Mouse (Mus musculus): ENCODE measurements at regions not wholly inside any gene's neighbourhood (a gene's known extent, or its start where the extent isn't known, plus 50 kb on each side); places are given as distances from the start of the nearest gene placed in this dataset.

DNA sequence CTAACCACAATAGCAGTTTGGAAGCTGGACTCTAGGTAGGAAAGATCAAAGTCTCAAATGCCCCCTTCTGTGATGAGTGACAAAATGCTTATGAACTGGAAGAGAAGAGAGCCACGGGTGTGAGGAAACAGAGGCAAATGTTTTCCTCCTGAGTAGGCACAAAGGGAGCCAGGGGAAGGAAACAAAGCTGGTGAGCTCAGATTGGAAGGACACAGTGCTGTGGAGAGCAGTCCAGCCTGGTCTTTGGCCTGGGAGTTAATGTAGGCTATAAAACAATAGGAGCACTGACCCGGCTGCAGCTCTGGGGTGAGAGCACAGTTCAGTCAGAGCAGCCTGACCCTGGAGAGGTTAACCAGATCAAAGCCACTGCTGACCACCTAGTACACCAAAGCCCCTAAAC is 91.0 kb downstream of the Mycn start:
- WGBS: 58% methylated on average over 2 of the region's 2 CpGs
- Histone ChIP-seq H3K4me1 (ENCODE audit: control insufficient read depth, insufficient read depth, low read length) (no peaks in the 10 kb centered on the region), H3K27ac (ENCODE audit: control insufficient read depth, insufficient read depth, low read depth, low read length, poor library complexity) (no peak overlapping the region), H3K4me3 (replicated peaks; ENCODE audit: control insufficient read depth, low read depth, low read length) (no peak overlapping the region)
- TF ChIP-seq POLR2A (IDR thresholded peaks at IDR 0.05; ENCODE audit: borderline replicate concordance, control insufficient read depth, low read depth, low read length) (no peak), CTCF (IDR thresholded peaks at IDR 0.05; ENCODE audit: control insufficient read depth, insufficient read depth, low read length) (no peak)

- WGBS: 12% methylated on average over 1 of the region's 1 CpGs
Observed at GRCm38 (mm10) chr12:12846716-12847115, 95.0 kb downstream of the Mycn start.

GRCm38 (mm10) chr12:12842247-12842957 is 99.3 kb downstream of the Mycn start:
- TF ChIP-seq POLR2A (IDR thresholded peaks at IDR 0.05; ENCODE audit: borderline replicate concordance, control insufficient read depth, low read depth, low read length) (no peak), CTCF (IDR thresholded peaks at IDR 0.05; ENCODE audit: control insufficient read depth, insufficient read depth, low read length) (no peak)
- WGBS: 73% methylated on average over 17 of the region's 17 CpGs
- no peak overlapping the region for H3K4me3 ChIP-seq (replicated peaks; ENCODE audit: control insufficient read depth, low read depth, low read length)

More at GRCm38 (mm10) chr12:12846716-12847115, 95.0 kb downstream of the Mycn start:
- Histone ChIP-seq H3K27ac (ENCODE audit: control insufficient read depth, insufficient read depth, low read depth, low read length, poor library complexity) (no peak overlapping the region), H3K4me1 (ENCODE audit: control insufficient read depth, insufficient read depth, low read length) (no peaks in the 10 kb centered on the region), H3K4me3 (replicated peaks; ENCODE audit: control insufficient read depth, low read depth, low read length) (no peak overlapping the region)
- TF ChIP-seq CTCF (IDR thresholded peaks at IDR 0.05; ENCODE audit: control insufficient read depth, insufficient read depth, low read length) (no peak), POLR2A (IDR thresholded peaks at IDR 0.05; ENCODE audit: borderline replicate concordance, control insufficient read depth, low read depth, low read length) (no peak)

DNA sequence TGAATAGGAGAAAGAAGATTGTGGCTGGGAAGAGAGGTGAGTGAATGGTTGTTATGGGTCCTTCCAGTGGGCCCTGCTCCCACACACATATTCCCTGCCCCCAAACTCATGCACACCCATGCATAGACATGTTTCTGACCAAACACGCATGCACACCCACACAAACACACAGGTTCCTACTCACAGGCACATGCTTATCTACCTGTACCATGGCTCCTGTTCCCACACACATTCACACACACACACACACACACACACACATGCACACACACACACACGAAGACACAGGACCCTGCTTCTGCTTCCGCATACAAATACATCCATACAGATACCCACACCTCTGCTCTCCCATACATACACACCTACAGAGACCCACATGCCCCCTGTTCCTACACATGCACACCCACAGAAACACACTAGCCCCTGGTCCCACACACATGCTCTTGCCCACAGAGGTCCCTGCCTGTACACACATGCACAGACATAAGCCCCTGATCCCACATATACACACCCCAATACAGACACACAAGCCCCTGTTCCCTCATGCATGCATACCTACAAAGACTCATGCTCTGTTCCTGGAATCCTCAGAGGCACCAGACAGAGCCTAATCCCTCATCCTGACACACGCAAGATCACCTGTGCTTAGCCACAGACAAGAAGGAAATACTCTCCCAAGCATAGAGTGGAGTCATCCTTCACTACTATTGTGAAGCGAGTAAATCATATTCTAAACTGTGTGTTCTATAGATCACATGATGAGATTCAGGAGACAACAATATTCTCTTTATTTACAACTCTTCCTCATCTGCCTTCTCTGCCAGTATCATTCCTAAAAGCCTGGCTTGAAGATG is 100.1 kb downstream of the Mycn start:
- Histone ChIP-seq H3K4me1 (ENCODE audit: control insufficient read depth, insufficient read depth, low read length) (no peaks in the 10 kb centered on the region), H3K4me3 (replicated peaks; ENCODE audit: control insufficient read depth, low read depth, low read length) (no peak overlapping the region), H3K27ac (ENCODE audit: control insufficient read depth, insufficient read depth, low read depth, low read length, poor library complexity) (no peak overlapping the region)
- TF ChIP-seq POLR2A (IDR thresholded peaks at IDR 0.05; ENCODE audit: borderline replicate concordance, control insufficient read depth, low read depth, low read length) (no peak), CTCF (IDR thresholded peaks at IDR 0.05; ENCODE audit: control insufficient read depth, insufficient read depth, low read length) (no peak)
- WGBS: 80% methylated on average over 5 of the region's 5 CpGs

More at GRCm38 (mm10) chr12:12842247-12842957, 99.3 kb downstream of the Mycn start:
- Histone ChIP-seq H3K4me1 (ENCODE audit: control insufficient read depth, insufficient read depth, low read length) (no peaks in the 10 kb centered on the region), H3K27ac (ENCODE audit: control insufficient read depth, insufficient read depth, low read depth, low read length, poor library complexity) (no peak overlapping the region)

DNA sequence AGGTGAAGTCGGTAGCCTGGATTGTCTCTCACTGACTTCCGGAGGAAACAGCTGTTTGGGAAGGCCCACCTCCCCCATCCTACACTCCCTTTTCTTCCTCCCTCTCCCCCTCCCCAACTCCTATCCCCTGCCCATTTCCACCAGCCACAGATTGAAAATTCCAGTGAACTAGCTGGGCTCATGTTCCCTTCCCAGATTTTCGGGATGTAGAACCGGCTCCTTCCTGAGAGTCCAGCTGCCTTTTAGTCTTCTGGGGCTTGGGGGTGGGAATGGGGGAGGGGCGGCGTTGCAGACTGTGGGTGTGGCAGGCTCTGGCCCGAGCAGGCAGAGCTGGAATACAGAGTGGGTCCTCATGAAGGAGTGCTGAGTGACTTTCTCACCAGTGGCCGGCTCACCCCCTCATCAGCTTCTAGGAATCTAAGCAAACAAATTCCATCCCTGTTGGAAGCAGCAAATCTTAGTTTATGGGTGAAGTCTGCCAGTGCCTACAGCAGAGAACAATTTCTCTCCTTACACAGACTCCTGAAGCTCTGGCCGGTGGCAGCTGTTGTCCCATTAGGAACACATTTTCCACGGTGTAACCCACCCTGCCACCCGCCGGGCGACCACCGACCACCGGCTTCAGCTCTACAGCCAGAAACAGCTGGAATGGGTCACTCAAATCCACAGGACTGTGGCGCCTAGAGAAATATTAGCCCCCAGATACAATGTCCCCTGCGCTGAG is 100.9 kb downstream of the Mycn start:
- no peak overlapping the region for H3K27ac ChIP-seq (ENCODE audit: control insufficient read depth, insufficient read depth, low read depth, low read length, poor library complexity)
- 66% methylated on average over 17 of the region's 17 CpGs for WGBS

DNA sequence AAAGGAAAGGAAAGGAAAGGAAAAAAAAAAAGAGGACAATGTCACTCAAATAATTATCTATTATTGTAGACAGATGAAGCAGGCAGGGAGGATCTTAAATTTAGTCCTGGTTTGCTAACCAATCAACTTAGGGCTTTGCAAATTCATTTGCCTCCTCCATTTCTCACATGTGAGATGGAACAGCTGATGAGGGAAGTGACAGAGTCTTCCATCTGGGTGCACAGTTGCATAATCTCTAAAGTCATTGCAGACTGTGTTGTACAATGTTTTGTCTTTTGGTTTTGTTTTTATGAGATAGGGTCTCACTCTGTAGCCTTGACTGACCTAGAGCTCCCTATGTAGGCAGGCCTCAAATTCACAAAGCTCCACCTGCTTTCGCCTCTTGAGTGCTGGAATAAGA is 103.9 kb downstream of the Mycn start:
- Histone ChIP-seq H3K27ac (ENCODE audit: control insufficient read depth, insufficient read depth, low read depth, low read length, poor library complexity) (no peak overlapping the region), H3K4me1 (ENCODE audit: control insufficient read depth, insufficient read depth, low read length) (no peaks in the 10 kb centered on the region), H3K4me3 (replicated peaks; ENCODE audit: control insufficient read depth, low read depth, low read length) (no peak overlapping the region)
- TF ChIP-seq POLR2A (IDR thresholded peaks at IDR 0.05; ENCODE audit: borderline replicate concordance, control insufficient read depth, low read depth, low read length): no peak
- TF ChIP-seq CTCF (IDR thresholded peaks at IDR 0.05; ENCODE audit: control insufficient read depth, insufficient read depth, low read length): no peak
- WGBS: 75% methylated on average over 1 of the region's 1 CpGs

More for the DNA sequence above, 100.9 kb downstream of the Mycn start:
- Histone ChIP-seq H3K4me3 (replicated peaks; ENCODE audit: control insufficient read depth, low read depth, low read length) (no peak overlapping the region), H3K4me1 (ENCODE audit: control insufficient read depth, insufficient read depth, low read length) (no peaks in the 10 kb centered on the region)
- TF ChIP-seq CTCF (IDR thresholded peaks at IDR 0.05; ENCODE audit: control insufficient read depth, insufficient read depth, low read length) (no peak), POLR2A (IDR thresholded peaks at IDR 0.05; ENCODE audit: borderline replicate concordance, control insufficient read depth, low read depth, low read length) (no peak)

- WGBS: 79% methylated on average over 13 of the region's 13 CpGs
- TF ChIP-seq POLR2A (IDR thresholded peaks at IDR 0.05; ENCODE audit: borderline replicate concordance, control insufficient read depth, low read depth, low read length): no peak
- no peak for TF ChIP-seq CTCF (IDR thresholded peaks at IDR 0.05; ENCODE audit: control insufficient read depth, insufficient read depth, low read length)
Observed at GRCm38 (mm10) chr12:12827821-12828641, 113.7 kb downstream of the Mycn start.

More at GRCm38 (mm10) chr12:12827821-12828641, 113.7 kb downstream of the Mycn start:
- H3K27ac ChIP-seq (ENCODE audit: control insufficient read depth, insufficient read depth, low read depth, low read length, poor library complexity): no peak overlapping the region
- no peaks in the 10 kb centered on the region for H3K4me1 ChIP-seq (ENCODE audit: control insufficient read depth, insufficient read depth, low read length)
- no peak overlapping the region for H3K4me3 ChIP-seq (replicated peaks; ENCODE audit: control insufficient read depth, low read depth, low read length)
